Mouse (Mus musculus): ENCODE measurements around the gene Psme1.

DNA sequence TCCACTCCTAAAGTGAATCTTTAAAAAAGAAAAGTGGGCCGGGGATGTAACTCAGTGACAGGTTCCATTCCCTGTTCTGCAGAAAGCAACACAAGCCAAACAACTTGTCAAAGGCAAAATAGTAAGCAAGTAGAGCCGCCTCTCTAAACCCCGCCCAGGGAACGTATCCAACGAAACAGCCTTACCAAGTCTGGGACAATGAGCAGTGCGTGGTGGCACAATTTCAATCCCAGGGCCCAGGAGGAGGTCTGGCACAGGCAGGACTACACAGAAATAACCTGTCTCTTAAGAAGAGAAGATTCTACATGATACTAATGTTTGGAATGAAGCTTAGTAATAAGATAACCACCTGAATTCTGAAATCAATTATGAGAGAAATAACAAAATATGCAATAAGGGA, 27.7 kb upstream of the Psme1 start:
- TF ChIP-seq HCFC1 (IDR thresholded peaks at IDR 0.05; ENCODE audit: borderline replicate concordance, insufficient read depth, low read length) (no peak), MAFK (IDR thresholded peaks at IDR 0.05; ENCODE audit: insufficient read depth, low read depth, low read length) (no peak), CHD2 (IDR thresholded peaks at IDR 0.05; ENCODE audit: low read depth, low read length) (no peak), ZC3H11A (IDR thresholded peaks at IDR 0.05; ENCODE audit: borderline replicate concordance, low read depth, low read length) (no peak), ZNF384 (IDR thresholded peaks at IDR 0.05; ENCODE audit: low read depth, low read length) (no peak)
